Mouse (Mus musculus) myocyte (in vitro differentiated cells): ENCODE measurements around the gene Spata31d1a. TPM values are rescaled to one million over a fixed set of nuclear protein-coding genes. Genes with fewer than 3 reads are reported as not detected.

Experiments
- H3K27me3 ChIP-seq: one replicate; pipeline ENCODE4 v1.6.1; 2011; ENCODE audit not compliant: control insufficient read depth, insufficient read depth, insufficient read length
- H3K36me3 ChIP-seq: one replicate; pipeline ENCODE4 v1.6.1; 2011; ENCODE audit not compliant: control insufficient read depth, insufficient read depth
- H3K4me2 ChIP-seq: one replicate; pipeline ENCODE4 v1.6.1; 2011; ENCODE audit warnings: low read depth, control low read depth
- H3K4me3 ChIP-seq: one replicate; pipeline ENCODE4 v1.5.1; 2011; ENCODE audit warnings: mild to moderate bottlenecking, control low read depth, moderate library complexity
- H3K79me2 ChIP-seq: one replicate; pipeline ENCODE4 v1.6.1; 2011; ENCODE audit not compliant: control insufficient read depth, insufficient read depth
- H3ac ChIP-seq: one replicate; pipeline ENCODE4 v1.6.1; 2011; ENCODE audit not compliant: control insufficient read depth, insufficient read length
- CEBPB ChIP-seq: IDR thresholded peaks from 2 replicates; pipeline ENCODE4 v1.6.1; 2011; ENCODE audit warnings: mild to moderate bottlenecking, moderate library complexity; ENCODE audit not compliant: poor library complexity, insufficient read depth, severe bottlenecking
- E2F4 ChIP-seq: IDR thresholded peaks from one replicate; pipeline ENCODE4 v1.6.1; 2011; ENCODE audit warnings: mild to moderate bottlenecking, control low read depth, moderate library complexity; ENCODE audit not compliant: insufficient read depth
- MAX ChIP-seq: IDR thresholded peaks from one replicate; pipeline ENCODE4 v1.6.1; 2011; ENCODE audit warnings: low read depth, mild to moderate bottlenecking, control low read depth
- MYOD1 ChIP-seq, 3 experiments: IDR thresholded peaks; one replicate each; pipeline ENCODE4 v1.6.1; 2011; ENCODE audit warnings: control low read depth in 2 of 3, low read depth in 2 of 3, mild to moderate bottlenecking in 2 of 3, moderate library complexity in 1 of 3; ENCODE audit not compliant: insufficient read length in 2 of 3, control insufficient read depth in 1 of 3
- MYOG ChIP-seq, 3 experiments: IDR thresholded peaks; one replicate each; pipeline ENCODE4 v1.6.1; 2011; ENCODE audit warnings: control low read depth in 2 of 3, low read depth in 2 of 3, mild to moderate bottlenecking in 2 of 3; ENCODE audit not compliant: insufficient read length in 2 of 3, control insufficient read depth in 1 of 3, insufficient read depth in 1 of 3
- POLR2A ChIP-seq: IDR thresholded peaks from one replicate; pipeline ENCODE4 v1.6.1; 2011; ENCODE audit warnings: low read depth, mild to moderate bottlenecking, control low read depth, moderate library complexity; ENCODE audit not compliant: insufficient read length
- POLR2AphosphoS2 ChIP-seq: IDR thresholded peaks from one replicate; pipeline ENCODE4 v1.6.1; 2011; ENCODE audit warnings: low read depth, control low read depth; ENCODE audit not compliant: insufficient read length
- REST ChIP-seq: IDR thresholded peaks from one replicate; pipeline ENCODE4 v1.6.1; 2011; ENCODE audit warnings: mild to moderate bottlenecking, control low read depth, moderate library complexity; ENCODE audit not compliant: insufficient read depth, insufficient read length
- SRF ChIP-seq: IDR thresholded peaks from one replicate; pipeline ENCODE4 v1.6.1; 2011; ENCODE audit warnings: low read depth; ENCODE audit not compliant: control insufficient read depth, insufficient read length
- TCF12 ChIP-seq: IDR thresholded peaks from one replicate; pipeline ENCODE4 v1.6.1; 2011; ENCODE audit warnings: mild to moderate bottlenecking, control low read depth; ENCODE audit not compliant: poor library complexity, insufficient read depth, severe bottlenecking
- TCF3 ChIP-seq: IDR thresholded peaks from one replicate; pipeline ENCODE4 v1.6.1; 2011; ENCODE audit warnings: low read depth, control low read depth; ENCODE audit not compliant: insufficient read length
- USF1 ChIP-seq: IDR thresholded peaks from one replicate; pipeline ENCODE4 v1.6.1; 2011; ENCODE audit warnings: low read depth, mild to moderate bottlenecking, control low read depth, moderate library complexity
- polyA plus RNA-seq: library from polyadenylated mRNA; unstranded; fragments of >200 nt; fragmentation: generic; extraction: Trizol; gene quantifications from one replicate; pipeline ENCODE4 v1.2.1, GENCODE M21; 2012; ENCODE audit warnings: missing spikeins

Gene Spata31d1a
- polyA plus RNA-seq, 1 experiment, result not detected

DNA sequence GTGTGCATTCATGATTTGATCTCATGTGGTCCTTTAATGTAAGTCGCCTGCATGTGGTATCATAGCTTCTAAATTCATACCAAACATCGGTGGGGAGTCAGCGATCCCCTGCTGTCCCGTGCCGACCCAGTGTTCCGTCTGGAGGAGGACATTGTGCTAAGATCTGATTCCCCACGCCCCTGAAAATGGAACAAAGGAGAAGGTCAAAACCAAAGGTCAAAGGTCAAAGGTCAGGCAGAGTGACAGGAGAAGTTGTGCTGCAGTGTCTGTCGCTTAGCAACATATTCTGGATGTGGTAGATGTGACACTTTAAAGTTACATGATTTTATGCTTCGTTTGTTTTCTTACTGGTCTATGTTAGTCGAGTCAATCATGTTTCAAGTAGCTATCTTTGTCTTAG, 18.7 kb downstream of the Spata31d1a start:
- TF ChIP-seq REST (no peak), E2F4 (no peak), MYOG (IDR thresholded peaks at IDR 0.05; ENCODE audit: control insufficient read depth in 1 of 3, insufficient read depth in 1 of 3, insufficient read length in 2 of 3, low read depth in 2 of 3) (no peak), USF1 (no peak), TCF12 (no peak), POLR2A (no peak), TCF3 (no peak), SRF (no peak)
- no peaks in the 10 kb centered on the region for H3K79me2 ChIP-seq
- H3K36me3 ChIP-seq, result no peaks in the 10 kb centered on the region
- H3K27me3 ChIP-seq, result peaks cover 15% of the 10 kb centered on the region
- no peak overlapping the region for H3K4me2 ChIP-seq
- H3ac ChIP-seq, result no peak overlapping the region
- no peak overlapping the region for H3K4me3 ChIP-seq

GRCm38 (mm10) chr13:59690576-59690975, 19.6 kb downstream of the Spata31d1a start:
- Histone ChIP-seq H3K27me3 (peaks cover 12% of the 10 kb centered on the region), H3K79me2 (no peaks in the 10 kb centered on the region), H3K4me2 (no peak overlapping the region), H3K36me3 (no peaks in the 10 kb centered on the region), H3ac (no peak overlapping the region), H3K4me3 (no peak overlapping the region)
- TF ChIP-seq REST (no peak), TCF12 (no peak), MYOD1 (IDR thresholded peaks at IDR 0.05; ENCODE audit: control insufficient read depth in 1 of 3, insufficient read length in 2 of 3, low read depth in 2 of 3) (no peak), USF1 (no peak)

DNA sequence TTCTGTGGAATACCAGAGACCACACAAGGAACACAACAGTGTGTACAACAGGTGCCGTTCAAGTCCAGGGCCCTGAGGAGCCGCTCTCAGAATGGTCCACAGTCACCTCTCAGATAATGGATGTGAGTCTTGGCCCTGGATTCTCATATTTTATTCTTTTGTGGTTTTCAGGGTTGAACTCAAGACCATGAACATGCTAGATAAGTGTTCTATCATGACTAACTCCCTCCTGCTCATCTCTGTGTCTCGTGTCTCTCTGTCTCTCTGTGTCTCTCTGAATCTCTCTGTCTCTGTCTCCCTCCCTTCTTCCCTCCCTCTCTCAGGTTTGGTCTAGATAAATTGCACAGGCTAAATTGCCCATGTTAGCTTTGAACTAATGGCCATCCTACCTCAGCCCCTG, 20.3 kb downstream of the Spata31d1a start:
- Histone ChIP-seq H3K4me2 (no peak overlapping the region), H3K36me3 (no peaks in the 10 kb centered on the region), H3ac (no peak overlapping the region), H3K4me3 (no peak overlapping the region), H3K79me2 (no peaks in the 10 kb centered on the region), H3K27me3 (peaks cover 8% of the 10 kb centered on the region)
- TF ChIP-seq MAX (no peak), E2F4 (no peak), TCF3 (no peak)

DNA sequence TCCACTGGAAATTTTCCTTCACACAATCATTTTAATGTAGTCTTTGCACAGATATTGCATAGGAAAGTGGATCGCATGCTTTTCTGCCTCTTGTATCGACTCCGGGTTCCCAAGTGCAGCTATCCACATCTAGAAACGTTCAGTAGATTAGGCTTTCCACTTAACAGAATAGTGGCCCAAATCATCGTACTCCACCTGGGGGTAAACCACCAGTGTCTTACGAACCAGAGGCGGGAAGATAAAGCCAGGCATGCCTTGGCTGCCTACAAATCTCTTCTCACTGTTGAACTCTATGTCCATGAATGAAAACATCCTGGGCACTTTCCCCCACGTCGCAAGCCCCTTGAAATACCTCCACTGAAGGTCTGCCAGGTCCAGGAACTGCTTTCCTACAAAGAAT, 20.8 kb downstream of the Spata31d1a start:
- no peak overlapping the region for H3ac ChIP-seq
- no peaks in the 10 kb centered on the region for H3K36me3 ChIP-seq
- H3K4me3 ChIP-seq, result no peak overlapping the region
- H3K27me3 ChIP-seq, result peaks cover 8% of the 10 kb centered on the region
- TF ChIP-seq TCF3, result no peak
- no peak for TF ChIP-seq REST
- TF ChIP-seq MAX, result no peak
- TF ChIP-seq TCF12, result no peak
- TF ChIP-seq MYOD1 (IDR thresholded peaks at IDR 0.05; ENCODE audit: control insufficient read depth in 1 of 3, insufficient read length in 2 of 3, low read depth in 2 of 3), result no peak
- TF ChIP-seq POLR2AphosphoS2, result no peak
- no peak for TF ChIP-seq USF1
- no peak for TF ChIP-seq E2F4
- no peak for TF ChIP-seq MYOG (IDR thresholded peaks at IDR 0.05; ENCODE audit: control insufficient read depth in 1 of 3, insufficient read depth in 1 of 3, insufficient read length in 2 of 3, low read depth in 2 of 3)
- TF ChIP-seq CEBPB, result no peak
- no peak for TF ChIP-seq POLR2A
- no peak for TF ChIP-seq SRF
- H3K4me2 ChIP-seq, result no peak overlapping the region
- H3K79me2 ChIP-seq, result no peaks in the 10 kb centered on the region

DNA sequence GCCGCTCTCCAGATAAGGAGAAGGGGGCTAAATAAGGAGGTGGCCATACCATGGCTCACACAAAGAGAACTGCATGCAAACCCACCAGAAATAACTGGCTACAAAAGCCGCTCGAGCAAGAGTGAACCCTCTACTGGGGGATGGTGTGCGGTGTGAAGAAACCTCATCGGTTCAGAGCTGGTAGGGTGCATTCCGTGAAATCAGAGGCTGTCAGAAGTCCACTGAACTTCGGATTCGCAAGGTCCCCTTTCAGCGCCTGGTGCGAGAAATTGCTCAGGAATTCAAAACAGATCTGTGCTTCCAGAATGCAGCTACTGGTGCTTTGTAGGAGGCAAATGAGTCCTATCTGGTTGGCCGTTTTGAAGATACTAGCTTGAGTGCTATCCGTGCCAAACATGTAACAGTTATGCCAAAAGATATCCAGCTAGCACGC, 21.8 kb downstream of the Spata31d1a start:
- no peaks in the 10 kb centered on the region for H3K79me2 ChIP-seq
- H3K36me3 ChIP-seq, result no peaks in the 10 kb centered on the region
- TF ChIP-seq MYOG (IDR thresholded peaks at IDR 0.05; ENCODE audit: control insufficient read depth in 1 of 3, insufficient read depth in 1 of 3, insufficient read length in 2 of 3, low read depth in 2 of 3), result no peak
- TF ChIP-seq CEBPB, result no peak
- TF ChIP-seq MYOD1 (IDR thresholded peaks at IDR 0.05; ENCODE audit: control insufficient read depth in 1 of 3, insufficient read length in 2 of 3, low read depth in 2 of 3), result no peak
- no peak for TF ChIP-seq TCF12
- TF ChIP-seq TCF3, result no peak
- TF ChIP-seq SRF, result no peak
- no peak for TF ChIP-seq REST
- no peak for TF ChIP-seq USF1
- no peak for TF ChIP-seq POLR2A
- TF ChIP-seq E2F4, result no peak
- no peak for TF ChIP-seq MAX
- no peak for TF ChIP-seq POLR2AphosphoS2
- peaks cover 8% of the 10 kb centered on the region for H3K27me3 ChIP-seq
- H3ac ChIP-seq, result no peak overlapping the region
- H3K4me3 ChIP-seq, result no peak overlapping the region
- no peak overlapping the region for H3K4me2 ChIP-seq
